Mouse (Mus musculus): ENCODE data around the gene Serbp1. TPM values are rescaled to one million over a fixed set of nuclear protein-coding genes. Genes with fewer than 3 reads are reported as not detected.

The Serbp1 gene
- polyA plus RNA-seq, 1 experiment from 2014 or later, result 391 TPM

DNA sequence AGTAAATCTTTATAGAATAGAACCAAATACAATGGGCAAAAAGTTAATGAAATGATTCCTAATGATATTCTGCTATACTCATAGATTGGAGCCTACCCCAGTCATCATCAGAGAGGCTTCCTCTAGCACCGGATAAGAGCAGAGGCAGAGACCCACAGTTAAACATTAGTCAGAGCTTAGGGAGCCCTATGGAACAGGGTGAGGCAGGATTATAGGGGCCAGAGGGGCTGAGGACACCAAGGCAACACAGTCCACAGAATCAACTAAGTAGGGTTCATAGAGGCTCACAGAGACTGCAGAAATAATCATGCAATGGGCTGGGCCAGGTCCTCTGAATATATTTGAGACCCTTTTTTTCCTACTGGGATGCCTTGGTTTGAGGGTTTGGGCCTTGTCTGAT lies 76.7 kb downstream of the Serbp1 start:
- no peak for ATAC-seq (ENCODE audit: low FRiP score, low read depth)
- H3K9ac ChIP-seq, result no peak overlapping the region
- H3K4me2 ChIP-seq (replicated peaks), result no peak overlapping the region
- H3K4me1 ChIP-seq, result no peaks in the 10 kb centered on the region
- H3K4me3 ChIP-seq, result no peak overlapping the region
- H3K36me3 ChIP-seq, result no peaks in the 10 kb centered on the region
- no peak overlapping the region for H3K27ac ChIP-seq
- H3K9me3 ChIP-seq, result no peaks in the 10 kb centered on the region
- no peaks in the 10 kb centered on the region for H3K27me3 ChIP-seq
- 68% methylated on average over 1 of the region's 1 CpGs for WGBS

- no peak overlapping the region for H3K9ac ChIP-seq
- no peak for ATAC-seq (ENCODE audit: low FRiP score, low read depth)
- H3K4me3 ChIP-seq, result no peak overlapping the region
- H3K36me3 ChIP-seq, result no peaks in the 10 kb centered on the region
- 61% methylated on average over 5 of the region's 5 CpGs for WGBS
- H3K9me3 ChIP-seq, result no peaks in the 10 kb centered on the region
- H3K4me1 ChIP-seq, result no peaks in the 10 kb centered on the region
- no peak overlapping the region for H3K4me2 ChIP-seq (replicated peaks)
- no peaks in the 10 kb centered on the region for H3K27me3 ChIP-seq
- H3K27ac ChIP-seq, result no peak overlapping the region
Observed at GRCm38 (mm10) chr6:67317068-67317467, 79.1 kb downstream of the Serbp1 start.

DNA sequence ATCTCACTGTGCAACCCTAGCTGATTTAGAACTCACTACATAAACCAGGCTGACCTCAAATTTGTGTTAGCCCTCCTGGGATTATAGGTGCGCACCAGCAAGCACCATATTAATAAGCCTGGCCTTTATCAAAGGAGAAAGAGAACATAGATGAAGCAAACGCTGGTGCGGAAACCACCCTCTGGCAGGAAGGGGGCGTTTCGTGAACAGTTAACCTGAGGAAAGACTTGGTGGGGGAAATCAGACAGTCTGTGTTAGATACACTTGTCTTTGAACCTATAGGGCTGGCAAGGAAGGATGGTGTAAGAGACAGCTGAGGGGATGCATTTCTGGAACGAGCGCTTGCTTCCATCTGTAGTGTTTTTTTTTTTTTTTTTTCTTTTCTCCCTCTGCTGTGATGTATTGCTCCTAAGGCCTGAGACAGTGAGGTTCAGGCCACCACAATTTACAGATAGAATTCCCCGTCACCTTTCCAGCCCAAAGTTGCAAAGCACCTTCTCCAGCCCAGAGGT lies 79.9 kb downstream of the Serbp1 start:
- Histone ChIP-seq H3K36me3 (no peaks in the 10 kb centered on the region), H3K4me2 (replicated peaks) (no peak overlapping the region), H3K9me3 (no peaks in the 10 kb centered on the region), H3K4me3 (no peak overlapping the region), H3K27me3 (no peaks in the 10 kb centered on the region), H3K9ac (no peak overlapping the region), H3K27ac (no peak overlapping the region), H3K4me1 (no peaks in the 10 kb centered on the region)
- no peak for ATAC-seq (ENCODE audit: low FRiP score, low read depth)
- 75% methylated on average over 8 of the region's 8 CpGs for WGBS

DNA sequence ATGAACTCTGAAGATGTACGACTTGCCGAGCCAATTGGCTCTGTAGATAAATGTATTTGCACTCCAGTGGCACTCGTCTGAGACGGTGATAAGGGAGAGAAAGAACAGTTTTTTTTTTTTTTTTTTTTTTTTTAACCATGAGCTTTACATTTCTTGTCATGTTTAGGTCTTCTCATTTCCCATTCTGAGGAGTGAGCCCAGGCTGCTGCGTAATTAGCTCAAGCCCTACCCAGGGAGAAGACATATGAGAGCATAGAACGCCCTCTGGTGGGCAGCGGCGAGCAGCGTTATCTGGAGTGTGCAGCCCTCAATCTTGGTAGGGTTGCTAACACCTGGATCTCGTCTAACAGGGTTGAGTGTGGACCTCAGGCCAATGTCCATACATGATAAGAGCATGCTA lies 80.5 kb downstream of the Serbp1 start:
- H3K9me3 ChIP-seq, result no peaks in the 10 kb centered on the region
- no peak overlapping the region for H3K27ac ChIP-seq
- no peaks in the 10 kb centered on the region for H3K4me1 ChIP-seq
- 28% methylated on average over 10 of the region's 10 CpGs for WGBS
- H3K9ac ChIP-seq, result no peak overlapping the region
- no peaks in the 10 kb centered on the region for H3K27me3 ChIP-seq
- H3K4me3 ChIP-seq, result no peak overlapping the region
- no peak overlapping the region for H3K4me2 ChIP-seq (replicated peaks)
- ATAC-seq (ENCODE audit: low FRiP score, low read depth), result peak; percentile 28; the same call in 1 of the 2 replicates
- H3K36me3 ChIP-seq, result no peaks in the 10 kb centered on the region

DNA sequence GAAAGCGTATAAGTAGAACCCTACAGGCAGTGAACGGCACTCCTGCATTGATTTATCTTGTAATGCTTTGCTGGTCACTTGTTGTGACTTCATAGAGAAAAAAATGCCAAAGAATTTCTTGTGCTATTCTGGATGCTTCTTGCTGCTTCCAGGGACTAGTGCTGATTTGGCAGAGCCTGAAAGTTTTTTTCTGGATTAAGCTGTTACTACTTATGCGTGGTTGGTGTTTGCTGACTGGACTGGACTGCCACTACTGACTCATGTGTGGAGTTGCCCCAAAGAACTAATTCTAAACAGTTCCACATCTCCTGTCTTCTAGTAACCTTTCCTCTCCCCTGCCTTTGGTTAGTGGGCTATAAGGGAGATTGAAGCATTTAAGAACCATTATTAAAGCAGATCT lies 85.8 kb downstream of the Serbp1 start:
- H3K27me3 ChIP-seq, result no peaks in the 10 kb centered on the region
- no peaks in the 10 kb centered on the region for H3K4me1 ChIP-seq
- H3K36me3 ChIP-seq, result no peaks in the 10 kb centered on the region
- no peaks in the 10 kb centered on the region for H3K9me3 ChIP-seq
- no peak for ATAC-seq (ENCODE audit: low FRiP score, low read depth)
- no peak overlapping the region for H3K4me3 ChIP-seq
- no peak overlapping the region for H3K27ac ChIP-seq
- no peak overlapping the region for H3K9ac ChIP-seq
- WGBS, result 83% methylated on average over 3 of the region's 3 CpGs
- H3K4me2 ChIP-seq (replicated peaks), result no peak overlapping the region

DNA sequence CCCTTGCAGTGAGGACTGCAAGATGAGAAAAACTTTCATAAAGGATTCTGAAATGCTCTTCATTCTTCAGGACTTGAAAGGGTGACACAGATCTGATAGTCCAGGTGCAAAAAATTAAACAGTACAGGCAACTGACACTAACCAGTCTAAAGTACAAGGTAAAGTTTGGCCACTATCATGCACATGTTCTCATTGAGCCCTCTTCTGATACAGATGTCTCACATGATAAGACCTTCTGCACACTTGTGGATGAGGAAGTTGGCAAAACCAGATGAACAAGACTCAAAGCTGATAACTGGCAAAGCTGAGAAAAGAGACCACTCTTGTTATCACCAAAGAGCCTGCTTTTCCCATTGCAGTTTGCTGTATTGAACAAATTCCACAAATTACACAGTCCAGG lies 100.0 kb downstream of the Serbp1 start:
- Histone ChIP-seq H3K27me3 (no peaks in the 10 kb centered on the region), H3K9ac (no peak overlapping the region), H3K36me3 (no peaks in the 10 kb centered on the region), H3K27ac (no peak overlapping the region), H3K4me2 (replicated peaks) (no peak overlapping the region), H3K4me1 (no peaks in the 10 kb centered on the region), H3K9me3 (no peaks in the 10 kb centered on the region), H3K4me3 (no peak overlapping the region)
- ATAC-seq (ENCODE audit: low FRiP score, low read depth), result no peak

DNA sequence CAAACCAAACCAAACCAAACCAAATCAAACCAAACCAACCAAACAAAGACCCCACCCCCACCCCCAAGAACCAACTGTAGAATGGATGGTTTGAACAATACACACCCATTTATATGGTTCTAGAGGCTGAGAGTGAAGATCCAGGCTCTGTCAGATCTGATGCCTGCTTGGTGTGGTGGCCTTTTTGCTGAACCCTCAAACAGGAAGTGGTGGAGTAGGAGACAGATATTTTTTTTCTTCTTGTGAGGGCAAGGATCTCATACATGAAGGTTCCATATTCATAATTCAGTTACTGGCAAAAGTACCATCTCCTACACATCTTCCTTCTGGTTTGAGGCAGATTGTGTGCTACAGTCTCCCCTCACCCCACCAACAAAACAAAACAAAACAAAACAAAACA lies 101.5 kb downstream of the Serbp1 start:
- ATAC-seq (ENCODE audit: low FRiP score, low read depth), result no peak
- H3K4me2 ChIP-seq (replicated peaks), result no peak overlapping the region
- no peak overlapping the region for H3K27ac ChIP-seq
- no peak overlapping the region for H3K4me3 ChIP-seq
- no peaks in the 10 kb centered on the region for H3K9me3 ChIP-seq
- H3K27me3 ChIP-seq, result no peaks in the 10 kb centered on the region
- H3K9ac ChIP-seq, result no peak overlapping the region
- H3K4me1 ChIP-seq, result no peaks in the 10 kb centered on the region
- no peaks in the 10 kb centered on the region for H3K36me3 ChIP-seq

Other genes with a start within 250 kb of the Serbp1 start
- gene Gadd45a, start 200.7 kb upstream of the Serbp1 start, polyA plus RNA-seq (2015; fragmentation: Nextera tagmentation; extraction: Ambion mirVana), result 18.1 and 19.7 TPM in 2 replicates
- 0.15 TPM in 1 of 2 replicates, not detected in the other for gene Il12rb2, start 138.0 kb downstream of the Serbp1 start, polyA plus RNA-seq (2015; fragmentation: Nextera tagmentation; extraction: Ambion mirVana)

Data from limb, embryonic 13.5 days (tissue).